Mouse (Mus musculus): ENCODE results near the gene Trim45. TPM values are rescaled to one million over a fixed set of nuclear protein-coding genes. Genes with fewer than 3 reads are reported as not detected.
A peak's percentile ranks its signal among the peaks of the same experiment; 100 is the strongest.

Trim45 gene
- 10 to 100 TPM in 1 of 4 experiments, 1 to 10 TPM in 3; 8.8 to 10.3 (median 9.6) TPM for total RNA-seq (2022)

DNA sequence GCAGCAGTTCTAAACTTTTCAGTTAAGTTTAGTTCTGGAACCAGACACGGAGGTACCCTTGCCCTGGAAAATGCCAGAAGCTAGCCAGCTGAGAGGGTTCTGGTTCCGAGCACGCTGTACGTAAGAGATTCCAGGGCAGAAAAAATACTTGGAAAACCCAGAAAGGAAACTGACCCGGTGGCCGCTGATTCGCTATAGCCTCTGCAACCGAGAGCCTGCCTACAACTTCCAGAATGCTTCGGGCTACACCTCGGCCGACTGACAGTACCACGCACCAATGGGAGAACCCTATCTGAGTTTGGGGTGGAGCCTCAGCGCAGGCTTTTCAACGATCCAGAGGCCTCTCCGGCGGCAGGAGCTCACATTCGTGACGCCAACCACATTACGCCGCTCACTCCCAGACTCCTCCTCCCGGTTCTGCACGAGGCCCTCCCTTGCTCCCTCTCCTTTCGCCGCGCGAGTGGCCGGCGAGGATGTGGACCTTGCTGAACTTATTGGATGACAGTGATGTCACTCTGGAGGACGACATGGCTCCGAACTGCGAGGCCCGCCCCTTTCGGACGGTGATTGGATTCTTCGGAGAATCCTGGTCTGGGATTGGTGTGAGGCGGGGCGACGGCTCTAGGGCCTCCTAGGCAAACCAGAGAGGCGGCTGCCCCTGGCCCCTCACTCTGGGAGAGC lies at the start of gene Trim45:
TSS of gene Trim45 (plus strand) at position 378 of the 681 bp plus-strand sequence.
- peak; percentile 100 for DNase-seq (ENCODE audit: low spot score in 2 of 2)

DNA sequence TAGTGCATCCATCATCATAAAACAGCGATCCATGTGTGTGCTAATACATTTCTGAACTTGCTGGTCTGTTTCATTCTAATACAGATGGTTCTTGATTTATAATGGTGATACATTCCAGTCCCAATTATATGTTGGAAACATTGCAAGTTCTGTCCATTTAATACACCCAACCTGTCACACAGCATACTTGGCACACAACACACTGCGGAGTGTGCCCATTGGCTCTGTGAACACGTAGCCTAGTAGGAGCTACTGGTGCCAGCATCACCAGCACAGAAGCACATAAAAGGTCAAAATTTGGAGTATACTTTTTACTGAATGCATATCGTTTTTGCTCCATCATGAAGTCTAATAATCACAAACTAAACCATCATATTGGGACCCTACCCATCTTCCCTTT lies 44.9 kb upstream of the Trim45 start:
- DNase-seq (ENCODE audit: low spot score in 2 of 2), result no peak

DNA sequence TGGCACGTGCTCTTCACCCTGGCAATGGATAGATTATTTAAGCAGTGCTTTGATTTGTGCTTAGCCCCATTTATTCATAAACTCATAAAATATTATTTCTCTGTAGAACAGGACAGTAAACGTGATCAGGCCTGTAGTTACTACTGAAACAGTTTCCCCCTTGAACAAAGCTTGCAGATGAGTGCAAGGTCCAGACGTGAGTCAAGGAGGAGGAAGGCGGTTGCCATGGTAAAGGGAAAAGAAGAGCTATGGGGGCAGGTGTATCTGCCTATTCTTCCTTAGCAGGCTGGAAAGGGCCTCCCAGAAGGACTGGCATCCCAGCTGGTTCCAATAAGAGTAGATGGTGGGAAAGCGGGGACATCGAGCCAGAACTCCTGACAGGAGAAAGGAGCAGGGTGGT lies 40.6 kb upstream of the Trim45 start:
- DNase-seq (ENCODE audit: low spot score in 2 of 2), result peak in 1 of 2 experiments; percentile 9

DNA sequence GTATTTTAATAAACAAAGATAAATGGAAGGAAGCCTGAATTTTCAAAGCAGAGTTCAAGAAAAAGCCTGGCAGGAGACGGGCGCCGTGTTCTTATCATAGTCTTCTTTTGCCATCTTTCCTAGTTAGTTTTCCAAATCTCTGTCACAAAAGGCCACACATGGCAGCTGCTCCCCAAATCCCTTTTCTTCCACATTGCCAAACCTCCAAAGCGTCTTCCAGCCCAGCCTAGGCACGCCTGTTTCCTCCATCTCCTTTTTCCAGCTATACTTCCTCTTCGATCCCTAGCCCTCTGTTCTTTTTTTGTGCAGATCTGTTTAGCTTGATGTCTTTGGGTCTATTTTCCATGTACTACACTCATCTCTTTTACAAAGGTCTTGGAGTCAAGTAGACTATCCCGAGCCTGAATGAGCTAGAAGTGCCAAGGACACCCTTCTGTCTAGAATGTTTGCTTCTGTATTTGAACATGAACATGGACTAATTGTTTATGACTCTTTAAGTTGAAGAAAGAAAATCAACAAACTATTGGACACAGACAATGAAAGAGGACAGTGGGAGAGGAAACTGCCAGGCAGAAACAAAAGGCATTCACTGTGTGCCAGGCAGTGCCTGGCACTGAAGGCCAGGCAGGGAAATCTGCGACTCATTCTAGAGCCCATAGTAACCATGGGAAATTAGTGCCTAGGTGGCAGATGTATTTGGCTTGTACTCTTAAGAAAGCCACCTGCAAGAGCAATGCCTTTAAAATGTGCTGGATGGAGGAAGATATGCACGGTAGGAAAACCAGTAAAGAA lies 40.0 kb upstream of the Trim45 start:
- DNase-seq (ENCODE audit: low spot score in 2 of 2), result no peak

DNA sequence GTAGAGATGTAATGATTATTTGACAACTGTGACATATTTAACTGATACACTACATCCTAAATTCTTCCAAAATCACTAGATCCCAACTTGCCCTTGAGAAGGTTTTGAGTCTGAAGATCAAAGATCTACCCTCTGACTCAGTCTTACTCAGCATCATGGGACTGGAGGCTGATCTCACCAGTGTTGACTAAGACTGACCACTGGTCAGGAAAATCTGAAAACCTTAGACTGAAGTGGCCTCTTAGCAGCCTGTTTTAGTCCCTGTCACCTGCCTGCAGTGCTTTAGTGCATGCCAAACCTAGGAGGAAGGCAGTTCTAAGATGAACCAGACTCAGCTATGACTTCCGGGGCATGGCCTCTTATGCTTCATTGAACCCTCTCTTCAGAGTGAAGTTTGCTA lies 32.8 kb upstream of the Trim45 start:
- no peak for DNase-seq (ENCODE audit: low spot score in 2 of 2)

DNA sequence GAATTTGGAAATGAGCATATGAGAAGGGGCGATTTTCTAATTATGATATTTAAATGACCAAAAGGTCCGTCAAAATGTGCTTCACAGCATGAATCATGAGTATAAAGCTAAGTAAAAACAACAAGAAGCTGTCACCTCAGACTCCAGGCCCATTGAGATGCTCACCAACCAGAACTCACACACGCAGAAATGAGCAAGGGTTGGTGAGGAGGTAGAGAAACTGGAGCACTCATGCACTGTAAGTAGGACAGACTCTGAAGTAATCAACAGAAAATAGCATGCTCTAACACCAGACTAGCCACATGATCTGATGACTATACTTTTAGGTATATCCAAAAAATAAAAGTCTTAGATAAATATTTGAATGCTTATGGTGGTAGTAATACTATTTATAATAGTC lies 31.6 kb upstream of the Trim45 start:
- no peak for DNase-seq (ENCODE audit: low spot score in 2 of 2)

DNA sequence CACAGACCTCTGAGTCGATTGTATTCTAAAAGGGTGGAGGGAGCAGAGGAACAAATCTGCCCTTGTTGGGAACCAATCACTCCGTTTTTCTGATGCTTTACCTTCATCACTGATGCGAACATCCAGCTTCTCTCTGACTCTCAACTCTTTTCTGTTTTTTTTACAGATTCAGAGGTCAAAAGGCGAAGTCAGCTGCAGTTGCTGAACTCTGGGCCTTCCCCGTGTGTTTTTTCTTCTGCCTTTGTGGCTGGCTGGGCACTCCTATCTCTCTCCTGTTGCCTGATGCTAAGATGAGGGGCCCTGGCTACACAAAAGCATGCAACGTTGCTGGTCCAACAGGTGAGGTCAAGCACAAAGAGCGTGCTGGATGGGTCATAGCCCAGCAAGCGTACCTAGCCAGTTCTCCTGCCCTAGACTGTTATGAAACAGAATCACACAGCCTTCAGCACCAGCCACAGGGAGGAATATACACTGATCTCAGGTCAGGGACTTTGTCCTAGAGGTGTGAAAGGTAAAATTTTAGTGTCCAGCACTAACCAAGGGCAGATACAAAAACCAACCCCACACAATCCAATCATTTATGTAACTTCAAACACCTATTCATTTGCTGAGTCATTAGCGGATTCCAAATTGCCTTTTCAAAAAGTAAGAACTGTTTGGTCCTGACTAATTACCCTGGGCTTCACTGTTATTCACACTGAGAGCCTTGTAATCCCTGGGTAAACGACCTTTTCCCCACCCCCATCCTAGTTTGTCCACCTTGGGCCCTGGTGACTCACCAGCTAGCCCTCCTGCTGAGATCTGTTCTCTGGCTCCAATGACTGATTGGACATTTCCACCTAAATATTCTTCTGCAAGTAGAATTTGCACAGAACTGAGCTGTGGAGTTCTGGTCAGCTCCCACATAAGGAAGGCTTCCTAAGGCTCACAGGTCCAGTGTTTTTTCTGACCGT lies 29.3 kb upstream of the Trim45 start:
- DNase-seq (ENCODE audit: low spot score in 2 of 2), result no peak

DNA sequence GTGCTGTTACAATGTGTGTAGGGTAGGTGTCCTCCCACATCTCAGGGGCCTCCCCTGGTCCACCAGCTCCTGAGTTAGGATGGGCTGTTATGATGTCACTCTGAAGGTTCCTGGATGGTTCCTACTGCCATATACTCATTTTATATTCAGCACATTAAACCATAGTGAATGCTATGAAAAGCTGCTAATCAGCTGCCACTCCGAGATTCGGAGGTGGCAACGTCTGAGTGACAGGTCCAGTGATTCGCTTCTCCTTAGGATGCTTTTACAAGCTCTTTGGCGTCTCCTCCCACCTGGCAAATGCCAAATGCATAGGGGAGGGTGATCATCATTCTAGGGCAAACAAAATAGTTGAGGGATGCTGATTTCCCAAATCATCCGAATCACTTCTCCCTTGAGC lies 26.5 kb upstream of the Trim45 start:
- DNase-seq (ENCODE audit: low spot score in 2 of 2), result no peak

DNA sequence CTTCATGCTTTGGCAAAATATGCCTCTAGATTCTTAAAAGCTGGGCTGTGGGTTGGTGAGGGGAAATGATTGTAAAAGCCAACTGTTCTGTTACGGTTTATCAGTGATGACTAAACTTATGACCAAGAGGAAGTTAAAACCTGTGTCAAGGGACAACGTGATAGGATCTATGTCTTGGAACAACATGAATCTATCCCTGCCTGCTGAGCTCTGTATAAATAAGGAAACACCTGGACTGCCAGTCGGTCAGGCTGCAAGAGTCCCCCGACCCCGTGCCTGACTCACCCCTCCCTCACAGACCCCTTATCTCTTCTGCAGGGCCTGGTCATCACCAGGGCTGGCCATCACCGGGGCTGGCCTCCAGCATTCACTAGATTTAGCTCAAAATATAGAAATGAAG lies 15.9 kb upstream of the Trim45 start:
- DNase-seq (ENCODE audit: low spot score in 2 of 2), result no peak

DNA sequence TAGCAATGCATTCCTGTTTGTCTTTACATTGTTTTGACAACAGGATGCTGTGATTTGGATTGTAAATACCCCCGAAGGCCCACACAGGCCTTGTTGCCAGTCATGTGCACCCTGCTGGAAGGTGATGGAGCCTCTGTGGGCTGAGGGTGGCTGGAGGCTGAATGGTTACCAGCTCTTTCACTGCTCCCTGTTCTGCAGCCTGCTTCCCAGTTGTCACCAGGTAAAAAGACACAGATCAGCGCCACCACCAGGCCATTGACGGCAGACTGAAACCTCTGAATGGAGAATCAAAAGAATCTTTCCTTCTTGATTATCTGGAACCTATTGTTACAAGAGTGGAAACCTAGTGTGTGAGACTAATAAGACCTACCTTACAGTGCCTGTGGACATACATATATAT lies 15.1 kb upstream of the Trim45 start:
- no peak for DNase-seq (ENCODE audit: low spot score in 2 of 2)

DNA sequence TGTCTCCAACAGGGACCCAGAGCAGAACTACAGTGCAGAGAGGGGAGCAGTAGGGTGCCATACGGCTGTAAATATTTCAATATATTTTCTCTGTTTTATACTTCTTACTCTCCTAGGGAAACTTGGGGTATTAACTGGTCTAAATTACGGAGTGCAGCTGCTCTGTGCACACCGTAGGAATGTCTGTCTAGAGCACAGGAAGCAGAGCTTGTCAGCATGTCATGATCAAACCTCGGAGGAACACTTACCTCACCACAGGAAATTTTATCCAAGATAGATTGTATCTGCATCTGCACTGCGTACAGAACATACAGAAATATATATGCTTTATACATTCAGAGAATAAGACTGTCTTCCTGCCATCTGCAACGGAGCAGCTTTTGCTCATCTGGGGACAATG lies 13.4 kb upstream of the Trim45 start:
- no peak for DNase-seq (ENCODE audit: low spot score in 2 of 2)

DNA sequence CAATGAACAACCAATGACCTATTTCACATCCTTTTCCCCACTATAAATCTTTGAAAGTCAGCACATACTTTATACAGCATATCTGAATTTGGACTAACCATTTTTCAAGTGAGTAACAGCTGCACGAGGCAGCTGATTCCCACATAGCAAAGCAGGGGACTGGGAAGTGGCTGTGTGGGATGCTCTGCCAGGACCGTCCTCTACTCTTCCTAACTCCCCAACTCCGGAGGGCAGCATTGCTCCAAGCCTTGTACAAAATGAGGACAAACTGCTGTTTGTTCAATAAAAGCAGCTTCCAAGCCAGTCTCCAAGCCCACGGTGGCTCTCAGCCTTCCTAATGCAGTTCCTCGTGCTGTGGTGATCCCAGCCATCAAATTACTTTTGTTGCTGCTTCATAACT lies 11.4 kb upstream of the Trim45 start:
- no peak for DNase-seq (ENCODE audit: low spot score in 2 of 2)

DNA sequence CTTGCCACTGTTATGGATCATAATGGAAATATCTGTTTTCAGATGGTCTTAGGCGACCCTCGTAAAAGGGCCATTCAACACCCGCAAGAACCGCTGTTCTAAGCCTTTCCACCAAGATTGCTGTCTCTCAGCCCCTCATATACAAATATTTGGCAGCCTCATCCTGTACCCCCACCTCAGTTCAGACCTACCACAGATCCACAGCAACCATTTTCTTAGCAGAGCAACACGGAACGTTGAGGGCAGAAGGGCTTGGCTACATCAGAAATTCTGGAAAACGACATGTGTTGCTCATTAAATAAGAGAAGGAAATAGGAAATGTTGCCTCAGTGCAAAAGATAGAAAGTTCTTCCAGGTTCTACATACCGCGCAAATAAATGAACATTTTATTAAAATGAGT lies 11.0 kb upstream of the Trim45 start:
- no peak for DNase-seq (ENCODE audit: low spot score in 2 of 2)

DNA sequence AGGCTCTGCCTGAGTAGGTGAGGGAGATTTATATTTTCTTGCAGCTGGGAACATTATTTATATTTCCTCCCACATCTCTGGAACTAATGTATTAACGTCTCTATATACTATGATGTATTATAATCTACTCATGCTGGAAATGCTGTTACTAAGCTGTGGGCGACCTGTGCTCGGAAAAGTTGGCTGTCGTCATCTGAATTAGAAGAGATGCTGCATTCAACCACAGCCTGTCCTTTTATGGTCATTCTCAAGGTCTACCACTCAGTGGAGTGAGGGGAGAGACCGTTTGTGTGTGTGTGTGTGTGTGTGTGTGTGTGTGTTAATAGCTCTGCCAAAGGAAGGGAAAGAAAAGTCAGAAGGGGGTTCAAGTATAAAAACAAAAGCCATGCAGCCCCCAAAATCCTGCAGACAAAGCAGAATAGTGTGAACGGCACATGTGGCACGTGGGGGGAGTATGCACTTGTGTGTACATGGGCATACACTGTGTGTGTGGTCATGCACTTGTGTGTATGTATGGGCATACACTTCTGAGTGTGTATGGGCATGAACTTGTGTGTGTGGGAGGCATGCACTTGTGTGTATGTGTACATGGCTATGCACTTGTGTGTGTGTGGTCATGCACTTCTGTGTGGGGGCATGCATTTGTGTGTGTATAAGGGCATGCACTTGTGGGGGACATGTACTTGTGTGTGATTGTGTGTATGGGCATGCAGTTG lies 10.3 kb upstream of the Trim45 start:
- DNase-seq (ENCODE audit: low spot score in 2 of 2), result no peak

DNA sequence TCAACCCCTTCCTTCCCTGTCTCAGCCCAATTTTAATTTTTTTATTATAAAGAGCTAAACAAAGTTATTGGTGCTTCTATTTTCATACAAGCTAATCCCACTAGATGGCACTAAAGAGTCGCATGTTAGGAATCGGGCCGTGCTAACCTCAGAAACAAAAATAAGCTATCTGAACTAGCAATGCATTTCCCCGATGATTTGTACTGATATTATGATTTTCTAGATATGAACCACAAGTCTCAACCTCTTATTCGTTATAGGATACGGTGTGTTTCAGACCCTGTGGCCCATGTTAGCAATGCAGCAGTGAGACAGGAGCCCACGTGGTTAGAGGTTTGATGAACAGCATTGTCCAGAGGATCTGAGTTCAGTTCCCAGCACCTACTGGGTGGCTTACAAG lies 5.2 kb upstream of the Trim45 start:
- DNase-seq (ENCODE audit: low spot score in 2 of 2), result peak in 1 of 2 experiments; percentile 26

DNA sequence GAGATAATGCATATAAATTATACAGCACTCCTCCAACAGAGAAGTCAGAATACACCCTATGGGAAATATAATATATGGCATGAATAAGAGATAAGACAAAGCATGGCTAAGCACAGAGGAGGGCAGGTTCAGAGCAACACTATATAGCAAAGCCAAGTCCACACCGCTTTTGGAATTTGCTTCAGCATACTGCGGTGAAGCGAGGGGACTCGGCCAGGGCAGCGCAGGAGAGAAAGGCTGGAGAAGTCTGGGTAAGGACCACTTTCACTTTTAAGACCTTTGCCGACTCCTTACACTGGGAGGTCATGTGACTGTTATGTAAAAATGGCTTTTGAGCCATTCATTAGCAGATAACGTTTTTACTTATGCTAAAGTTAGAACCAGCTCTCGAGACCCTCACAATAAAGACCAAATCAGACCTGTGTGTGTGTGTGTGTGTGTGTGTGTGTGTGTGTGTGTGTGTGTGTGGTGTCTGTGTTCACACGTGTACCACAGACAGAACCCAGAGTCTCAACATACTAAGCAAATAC lies 1.3 kb upstream of the Trim45 start:
- DNase-seq (ENCODE audit: low spot score in 2 of 2), result no peak

DNA sequence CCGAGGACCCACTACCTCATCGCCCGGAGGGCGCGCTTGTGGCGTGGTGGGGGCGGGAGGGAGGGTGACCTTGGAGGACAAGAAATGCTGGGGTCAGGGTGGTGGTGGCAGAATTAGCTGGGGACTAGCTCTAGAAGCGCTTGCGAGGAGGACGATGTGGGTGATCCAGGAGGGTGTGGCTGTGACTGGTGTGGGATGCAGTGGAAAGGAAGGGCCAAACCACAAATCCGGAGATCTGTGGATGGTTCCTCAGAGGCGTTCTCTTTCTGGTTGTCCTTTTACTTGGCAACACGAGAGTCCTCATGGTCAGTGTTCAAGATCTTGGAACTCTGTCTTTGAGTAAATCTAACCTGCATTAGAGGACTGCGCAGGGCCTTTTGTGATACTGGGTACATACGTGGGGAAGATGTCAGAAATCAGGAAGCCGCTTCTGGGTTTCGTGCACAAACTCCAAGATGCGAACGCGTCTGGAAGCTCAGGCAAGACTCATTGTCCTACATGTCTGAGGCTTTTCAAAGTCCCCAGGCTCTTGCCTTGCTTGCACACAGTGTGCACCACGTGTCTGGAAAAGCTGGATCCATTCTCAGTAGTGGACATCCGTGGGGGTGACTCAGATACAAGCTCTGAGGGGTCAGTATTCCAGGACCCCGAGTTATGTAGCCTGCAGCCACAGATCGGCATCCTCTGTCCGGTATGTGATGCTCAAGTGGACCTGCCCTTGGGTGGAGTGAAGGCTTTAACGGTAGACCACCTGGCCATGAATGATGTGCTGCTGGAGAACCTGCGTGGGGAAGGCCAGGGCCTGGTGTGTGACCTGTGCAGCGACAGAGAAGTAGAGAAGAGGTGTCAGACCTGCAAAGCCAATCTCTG lies 739 bp downstream of the Trim45 start:
- no peak for DNase-seq (ENCODE audit: low spot score in 2 of 2)

DNA sequence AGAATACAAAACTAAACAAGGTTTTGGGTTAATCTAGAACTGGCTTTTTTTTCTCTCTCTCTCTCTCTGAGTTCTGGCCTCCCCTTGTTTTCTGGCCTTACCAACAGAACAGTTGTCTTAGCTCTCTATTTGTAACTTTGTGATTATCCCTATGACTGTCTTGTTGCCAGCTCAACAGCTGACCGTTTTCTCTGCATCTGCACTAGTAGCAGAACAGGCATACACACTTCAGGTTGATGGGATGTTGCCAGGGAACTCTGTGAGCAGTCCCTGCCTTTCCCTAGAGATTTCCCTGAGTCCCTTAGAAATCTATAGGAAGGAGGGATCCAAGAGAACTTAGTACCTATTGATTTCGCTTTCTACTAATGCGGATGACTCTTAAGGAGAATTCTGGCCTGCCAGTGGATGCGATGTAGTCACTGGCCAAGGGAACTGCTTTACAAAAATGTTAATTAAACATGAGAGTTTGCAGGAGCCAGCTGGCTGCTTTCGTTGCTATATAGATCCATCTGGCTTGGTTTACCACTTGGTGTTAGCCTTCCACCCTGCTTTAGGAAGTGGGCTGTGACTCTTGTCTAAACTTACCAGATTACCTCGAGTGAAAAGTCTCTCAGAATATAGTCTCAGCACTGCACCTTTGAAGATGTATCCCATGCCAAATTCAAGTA lies 2.2 kb downstream of the Trim45 start:
- peak in 1 of 2 experiments; percentile 31 for DNase-seq (ENCODE audit: low spot score in 2 of 2)

DNA sequence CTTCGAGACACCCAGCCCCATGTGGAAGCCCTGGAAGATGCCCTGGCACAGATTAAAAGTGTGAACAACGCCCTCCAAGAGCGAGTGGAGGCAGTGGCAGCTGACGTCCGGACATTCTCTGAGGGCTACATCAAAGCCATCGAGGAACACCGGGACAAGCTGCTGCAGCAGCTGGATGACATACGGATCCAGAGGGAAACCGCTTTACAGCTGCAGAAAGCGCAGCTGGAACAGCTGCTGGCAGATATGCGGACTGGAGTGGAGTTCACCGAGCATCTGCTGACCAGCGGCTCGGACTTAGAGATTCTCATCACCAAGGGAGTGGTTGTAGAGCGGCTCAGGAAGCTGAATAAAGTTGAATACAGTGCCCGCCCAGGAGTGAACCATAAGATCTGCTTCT lies 3.2 kb downstream of the Trim45 start:
- no peak for DNase-seq (ENCODE audit: low spot score in 2 of 2)

Data from layer of hippocampus, adult 8-10 months (tissue).